19 mouse cellular contexts compared by ENCODE assay signal in the genomic region with DNA sequence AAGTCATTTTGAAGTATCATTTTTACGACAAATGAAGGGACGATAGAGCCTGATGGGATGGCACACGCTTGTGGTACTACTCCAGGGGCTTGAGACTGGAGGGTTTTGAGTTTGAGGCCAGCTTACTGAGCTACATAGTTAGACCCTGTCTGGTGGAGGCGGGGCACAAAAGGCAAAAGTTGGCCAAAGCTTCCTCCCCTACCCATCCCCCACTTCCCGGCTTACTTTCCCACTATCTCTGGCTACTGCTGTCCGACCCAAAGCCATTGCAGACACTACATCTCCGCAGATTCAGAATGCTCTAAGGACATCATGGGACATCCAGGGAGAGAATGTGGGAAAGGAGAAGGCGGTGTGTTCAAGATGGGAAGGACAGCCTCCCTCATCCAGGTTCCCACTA.
A peak's percentile ranks its signal among the peaks of the same experiment; 100 is the strongest.
DNase-seq lines count a peak whose midpoint lies in the region; ATAC-seq and TF ChIP-seq lines count a peak whose summit lies in the region.
"Had no signal": no experiment of that assay in that cellular context is flagged by ENCODE, and none has a peak within 500 bp of the region (broad histone marks: within the 10 kb centered on the region; RNA-seq: fewer than 3 reads in every experiment).

No protein-coding gene starts in this region.

- peaks cover under 1% of the 10 kb centered on the region; the same call in 1 of the 2 replicates for H3K27me3 ChIP-seq in forebrain, embryonic 11.5 days (ENCODE audit: control insufficient read depth, insufficient read depth, low read length)
- H3K27me3 ChIP-seq in forebrain, embryonic 10.5 days (ENCODE audit: poor library complexity, severe bottlenecking) = peaks cover 88% of the 10 kb centered on the region
- H3K27me3 ChIP-seq in ES-Bruce4 (ENCODE audit: control insufficient read depth, insufficient read depth, low read length, poor library complexity, severe bottlenecking) = no peaks in the 10 kb centered on the region
- H3K27me3 ChIP-seq in forebrain, embryonic 15.5 days = no peaks in the 10 kb centered on the region
- H3K27me3 ChIP-seq in midbrain, embryonic 13.5 days = no peaks in the 10 kb centered on the region

- H3K4me2 ChIP-seq in forebrain, embryonic 11.5 days (ENCODE audit: low read depth, low read length, severe bottlenecking) = no peak overlapping the region
- H3K4me2 ChIP-seq in forebrain, embryonic 15.5 days (replicated peaks) = no peak overlapping the region
- H3K4me2 ChIP-seq in midbrain, embryonic 13.5 days (replicated peaks) = no peak overlapping the region
- H3K4me2 ChIP-seq: embryonic facial prominence, embryonic 12.5 days; intestine, embryonic 15.5 days; liver, embryonic 11.5 days; lung, embryonic 15.5 days had no signal

- no peak for TF ChIP-seq EP300 in ES-Bruce4 (IDR thresholded peaks at IDR 0.05; ENCODE audit: insufficient read depth, low read depth, low read length)

- no peaks in the 10 kb centered on the region for H3K9me3 ChIP-seq in forebrain, embryonic 11.5 days (ENCODE audit: control insufficient read depth, low read length)
- no peaks in the 10 kb centered on the region for H3K9me3 ChIP-seq in forebrain, embryonic 10.5 days
- 0 out of 2 replicates have a peak, but pooled peaks cover 2% of the 10 kb centered on the region for H3K9me3 ChIP-seq in ES-Bruce4 (replicated peaks; ENCODE audit: control insufficient read depth, insufficient read depth, low read length, poor library complexity, severe bottlenecking)
- no peaks in the 10 kb centered on the region for H3K9me3 ChIP-seq in forebrain, embryonic 15.5 days
- no peaks in the 10 kb centered on the region for H3K9me3 ChIP-seq in midbrain, embryonic 13.5 days
- H3K9me3 ChIP-seq: embryonic facial prominence, embryonic 12.5 days; intestine, embryonic 15.5 days; lung, embryonic 15.5 days had no signal

- H3K27ac ChIP-seq in forebrain, embryonic 11.5 days (ENCODE audit: low read depth, low read length) = peak overlapping the region; percentile 54; the same call in 1 of the 2 replicates
- H3K27ac ChIP-seq in forebrain, embryonic 10.5 days = no peak overlapping the region
- H3K27ac ChIP-seq in ES-Bruce4 (ENCODE audit: insufficient read depth, low read length) = peak overlapping the region; percentile 75
- H3K27ac ChIP-seq in forebrain, embryonic 15.5 days (replicated peaks) = peak overlapping the region; percentile 80
- H3K27ac ChIP-seq in midbrain, embryonic 13.5 days = peak overlapping the region; percentile 77
- H3K27ac ChIP-seq: embryonic facial prominence, embryonic 12.5 days; intestine, embryonic 15.5 days; lung, embryonic 15.5 days had no signal

- H3K9ac ChIP-seq in forebrain, embryonic 11.5 days (ENCODE audit: low read length) = no peak overlapping the region
- peak overlapping the region; percentile 13 for H3K9ac ChIP-seq in ES-Bruce4 (ENCODE audit: low read depth, poor library complexity, severe bottlenecking)
- H3K9ac ChIP-seq in forebrain, embryonic 15.5 days (replicated peaks) = no peak overlapping the region
- no peak overlapping the region for H3K9ac ChIP-seq in midbrain, embryonic 13.5 days (replicated peaks)
- H3K9ac ChIP-seq: embryonic facial prominence, embryonic 12.5 days; intestine, embryonic 15.5 days; lung, embryonic 15.5 days had no signal

- H3K36me3 ChIP-seq in forebrain, embryonic 11.5 days (ENCODE audit: control insufficient read depth, insufficient read depth, low read length) = no peaks in the 10 kb centered on the region
- no peaks in the 10 kb centered on the region for H3K36me3 ChIP-seq in forebrain, embryonic 10.5 days (replicated peaks)
- no peaks in the 10 kb centered on the region for H3K36me3 ChIP-seq in ES-Bruce4 (ENCODE audit: control insufficient read depth, insufficient read depth, low read length, poor library complexity, severe bottlenecking)
- 0 out of 2 replicates have a peak, but pooled peaks cover 4% of the 10 kb centered on the region for H3K36me3 ChIP-seq in forebrain, embryonic 15.5 days
- peaks cover 6% of the 10 kb centered on the region; the same call in 1 of the 2 replicates for H3K36me3 ChIP-seq in midbrain, embryonic 13.5 days
- H3K36me3 ChIP-seq: embryonic facial prominence, embryonic 12.5 days; intestine, embryonic 15.5 days; lung, embryonic 15.5 days had no signal

- peaks cover 3% of the 10 kb centered on the region; the same call in 1 of the 2 replicates for H3K4me1 ChIP-seq in forebrain, embryonic 11.5 days (replicated peaks; ENCODE audit: control insufficient read depth, insufficient read depth, low read length)
- H3K4me1 ChIP-seq in forebrain, embryonic 10.5 days = peaks cover 65% of the 10 kb centered on the region
- H3K4me1 ChIP-seq in ES-Bruce4 (ENCODE audit: control insufficient read depth, insufficient read depth, low read length) = peaks cover 9% of the 10 kb centered on the region
- peaks cover 56% of the 10 kb centered on the region for H3K4me1 ChIP-seq in forebrain, embryonic 15.5 days
- H3K4me1 ChIP-seq in midbrain, embryonic 13.5 days (replicated peaks) = peaks cover 78% of the 10 kb centered on the region
- H3K4me1 ChIP-seq: embryonic facial prominence, embryonic 12.5 days; intestine, embryonic 15.5 days; lung, embryonic 15.5 days had no signal

- no peak for TF ChIP-seq CTCF in ES-Bruce4 (IDR thresholded peaks at IDR 0.05; ENCODE audit: low read depth, low read length)

- 70% methylated on average over 8 of the region's 8 CpGs for WGBS in forebrain, embryonic 11.5 days
- 67% methylated on average over 8 of the region's 8 CpGs for WGBS in forebrain, embryonic 10.5 days
- 75% methylated on average over 8 of the region's 8 CpGs for WGBS in forebrain, embryonic 15.5 days
- 72% methylated on average over 8 of the region's 8 CpGs for WGBS in midbrain, embryonic 13.5 days

- no peak overlapping the region for H3K4me3 ChIP-seq in forebrain, embryonic 11.5 days (ENCODE audit: low read depth, low read length)
- no peak overlapping the region for H3K4me3 ChIP-seq in forebrain, embryonic 10.5 days
- H3K4me3 ChIP-seq in ES-Bruce4 (ENCODE audit: low read depth, low read length) = peak overlapping the region; percentile 37
- no peak overlapping the region for H3K4me3 ChIP-seq in forebrain, embryonic 15.5 days
- H3K4me3 ChIP-seq in midbrain, embryonic 13.5 days (replicated peaks) = no peak overlapping the region
- H3K4me3 ChIP-seq: embryonic facial prominence, embryonic 12.5 days; intestine, embryonic 15.5 days; lung, embryonic 15.5 days had no signal

- DNase-seq in forebrain, embryonic 11.5 days (ENCODE audit: low spot score) = no peak
- no peak for DNase-seq in forebrain, embryonic 10.5 days (ENCODE audit: extremely low spot score, low spot score)
- DNase-seq in thymus, postnatal 10 days (ENCODE audit: low spot score in 2 of 2) = no peak
- no peak for DNase-seq in frontal cortex, postnatal 14 days (ENCODE audit: low spot score in 2 of 2)
- no peak for DNase-seq in right cerebral cortex, postnatal 25 days
- DNase-seq: adrenal gland, adult 2 months; gastrocnemius, postnatal 14 days; heart, postnatal 10 days; kidney, postnatal 10 days; layer of hippocampus, adult 9-11 months; left cerebral cortex, postnatal 4 days; thymus, adult 18-20 months had no signal

- no peak for ATAC-seq in forebrain, embryonic 11.5 days (replicated peaks; ENCODE audit: low FRiP score)
- ATAC-seq in forebrain, embryonic 15.5 days (replicated peaks) = no peak
- ATAC-seq in midbrain, embryonic 13.5 days = no peak
- ATAC-seq: intestine, embryonic 15.5 days had no signal

- no peak for TF ChIP-seq POLR2A in ES-Bruce4 (IDR thresholded peaks at IDR 0.05; ENCODE audit: insufficient read depth, low read length)
